Mouse (Mus musculus) WW6 (cell line): ENCODE results near the gene Lrrfip1.

Experiments
- DNase-seq: peaks from one replicate; pipeline ENCODE4 v3.0.0-alpha.2; 2013; ENCODE audit warnings: low read depth, low spot score

Gene Lrrfip1

DNA sequence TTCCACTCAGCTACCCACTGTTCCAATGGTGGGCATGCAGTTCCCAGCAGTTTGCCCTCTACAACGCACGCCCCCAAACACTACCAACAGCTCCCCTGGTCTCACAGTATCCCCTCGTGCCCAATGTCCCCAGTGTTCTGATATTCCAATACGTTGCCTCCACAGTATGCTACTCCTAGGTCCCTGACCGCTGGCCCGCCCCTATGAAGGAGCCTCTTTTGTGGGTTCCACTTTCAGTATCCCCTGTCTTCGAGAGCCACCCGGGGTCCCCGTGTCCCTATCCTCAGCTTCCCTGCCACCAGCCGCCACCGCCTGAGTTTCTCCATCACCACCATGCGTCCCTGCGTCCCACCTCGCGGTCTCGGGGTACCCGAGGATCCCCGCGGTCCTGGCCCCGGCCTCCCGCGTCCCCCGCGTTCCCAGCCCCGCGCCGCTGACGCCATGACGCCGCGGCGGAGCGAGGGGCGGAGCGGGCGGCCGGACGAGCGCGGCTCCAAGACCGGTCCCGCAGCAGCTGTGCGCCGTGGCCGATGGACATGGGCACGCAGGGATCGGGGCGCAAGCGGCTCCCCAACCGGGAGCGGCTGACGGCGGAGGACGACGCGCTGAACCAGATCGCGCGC, at the start of gene Lrrfip1:
Gene Lrrfip1, plus strand, starts transcription at position 470 of the 623 bp plus-strand sequence.
- no peak for DNase-seq

DNA sequence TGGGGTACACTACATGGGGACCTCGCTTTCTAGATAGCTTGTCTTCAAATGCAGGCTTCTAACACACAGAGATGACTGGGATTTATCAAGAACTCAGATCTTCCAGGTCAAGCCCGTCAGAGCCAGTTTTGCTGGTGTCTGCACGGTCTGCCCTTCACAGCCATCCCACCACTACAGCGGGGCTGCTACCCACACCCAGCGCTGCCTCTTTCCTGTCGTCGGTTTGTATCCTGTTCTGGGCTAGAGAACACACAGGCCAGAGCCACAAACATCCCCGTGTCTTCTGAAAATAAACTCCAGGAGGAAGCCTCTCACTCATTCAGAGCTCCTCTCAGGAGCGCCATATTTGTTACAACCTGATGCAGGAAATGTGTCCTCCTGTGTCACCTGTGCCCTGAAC, 49.2 kb upstream of the Lrrfip1 start:
- no peak for DNase-seq

DNA sequence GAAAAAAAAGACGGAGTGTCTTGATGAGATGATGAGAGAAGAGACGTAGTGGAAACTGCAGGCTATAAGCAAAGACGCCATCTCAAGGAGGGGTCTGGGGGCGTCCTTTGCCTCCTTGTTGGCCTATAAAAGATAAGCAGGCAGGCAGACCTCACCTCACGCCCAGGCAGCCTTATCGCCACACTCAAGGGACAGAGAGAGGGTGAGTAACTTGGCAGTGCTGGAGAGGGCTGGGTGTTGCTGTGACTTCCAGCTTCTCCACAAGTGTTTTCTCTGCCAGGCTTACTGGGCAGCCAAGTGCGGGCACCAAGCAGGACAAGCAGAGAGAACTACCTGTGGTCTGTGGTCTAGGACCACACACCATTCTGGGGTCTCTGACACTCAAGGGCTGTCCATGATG, 46.9 kb upstream of the Lrrfip1 start:
- DNase-seq: no peak

- DNase-seq: no peak
These were observed 45.7 kb upstream of the Lrrfip1 start, which contains the start of gene Prlh for GRCm38 (mm10) chr1:90952808-90953207. Gene Prlh (plus strand): TSS chr1:90953108.

DNA sequence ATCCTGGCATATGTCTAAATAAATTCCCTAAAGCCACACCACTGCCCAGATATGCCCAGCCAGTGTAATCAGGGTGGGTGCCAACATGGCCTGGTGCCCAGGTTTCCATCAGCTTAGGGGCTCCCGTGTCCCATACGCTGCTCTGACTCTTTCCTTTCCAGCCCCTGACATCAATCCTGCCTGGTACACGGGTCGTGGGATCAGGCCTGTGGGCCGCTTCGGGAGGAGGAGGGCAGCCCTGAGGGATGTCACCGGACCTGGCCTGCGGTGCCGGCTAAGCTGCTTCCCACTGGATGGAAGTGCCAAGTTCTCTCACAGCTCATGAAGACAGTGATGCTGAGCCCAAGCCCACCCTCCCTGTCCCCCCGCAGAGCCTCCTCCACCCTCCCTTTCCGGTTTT, 44.8 kb upstream of the Lrrfip1 start:
- no peak for DNase-seq

DNA sequence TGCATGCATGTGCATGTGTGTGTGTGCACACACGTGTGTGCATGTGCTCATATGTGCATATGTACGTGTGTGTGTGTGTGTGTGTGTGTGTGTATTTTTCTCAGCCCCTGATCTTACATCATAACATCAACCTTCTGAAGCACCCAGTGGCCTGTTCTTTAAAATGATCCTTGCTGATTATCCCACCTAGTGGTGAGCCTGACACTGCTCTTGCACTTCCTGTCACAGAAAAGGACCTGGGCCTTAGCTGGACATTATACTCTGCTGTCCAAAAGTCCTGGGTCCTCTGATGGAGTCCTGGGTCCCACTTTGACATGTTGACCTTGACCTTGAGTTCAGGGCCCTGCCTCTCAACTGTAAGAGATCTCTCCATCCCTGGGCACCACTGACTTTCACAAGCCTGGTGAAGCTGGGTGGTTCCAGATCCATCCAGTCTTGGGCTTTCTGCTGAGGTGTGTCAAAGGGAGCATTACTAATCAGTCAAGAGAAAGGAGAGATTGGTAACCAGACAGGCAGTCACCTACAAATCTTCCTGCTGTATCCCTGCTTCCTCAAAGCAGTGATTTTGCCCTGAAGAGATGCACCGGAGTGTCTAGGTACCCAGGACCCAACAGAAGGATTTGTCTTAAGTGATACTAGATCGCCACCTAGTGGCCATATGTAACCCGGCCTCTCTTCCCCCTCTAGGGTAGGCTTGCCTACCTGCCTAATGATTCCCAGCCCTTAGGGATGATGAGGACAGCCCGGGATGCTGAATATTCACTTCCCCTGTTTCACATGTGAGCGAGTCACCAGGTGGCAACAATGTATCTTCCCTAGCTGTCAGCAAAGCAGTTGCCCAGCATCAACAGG, 42.1 kb upstream of the Lrrfip1 start:
- peak; percentile 50 for DNase-seq

GRCm38 (mm10) chr1:90962526-90962925, 36.0 kb upstream of the Lrrfip1 start:
- DNase-seq: no peak

DNA sequence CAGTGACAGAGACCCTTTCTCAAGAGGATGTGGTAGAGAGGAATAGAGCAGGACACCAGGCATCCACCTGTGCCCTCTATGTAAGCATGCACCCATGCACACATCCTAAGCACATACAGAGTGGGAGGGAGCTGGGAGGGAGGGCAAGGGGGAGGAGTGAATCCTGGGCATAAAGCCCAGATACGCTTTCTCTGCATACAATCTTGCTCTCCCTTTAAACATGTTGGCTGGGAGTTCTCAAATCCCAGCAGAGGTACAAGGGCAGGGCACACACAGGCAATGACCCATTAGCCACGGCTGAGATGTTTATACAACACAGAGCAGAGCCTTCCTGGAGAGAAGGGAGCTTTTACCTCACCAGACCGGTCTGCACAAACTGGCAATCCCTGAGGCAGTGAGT, 35.5 kb upstream of the Lrrfip1 start:
- DNase-seq: no peak

GRCm38 (mm10) chr1:90967583-90967982, 31.0 kb upstream of the Lrrfip1 start:
- DNase-seq: no peak

DNA sequence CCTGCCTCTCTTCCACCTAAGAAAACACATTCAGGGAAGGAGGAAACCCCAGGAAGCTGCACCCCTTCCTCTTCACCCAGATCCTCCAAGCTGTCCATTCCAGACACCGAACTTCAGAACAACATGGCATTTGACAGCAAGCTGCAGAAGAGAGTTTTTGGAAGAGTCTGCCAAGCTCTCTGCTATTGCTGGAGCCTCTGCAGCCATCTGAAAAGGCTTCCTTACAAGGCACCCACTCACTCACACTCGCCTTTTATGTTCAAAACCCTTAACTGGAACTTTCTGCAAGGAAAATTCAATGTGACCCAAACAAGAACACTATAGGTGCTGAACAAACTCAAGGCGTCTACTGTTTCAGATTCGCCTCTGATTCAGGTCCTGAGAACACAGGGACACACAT, 29.9 kb upstream of the Lrrfip1 start:
- no peak for DNase-seq

DNA sequence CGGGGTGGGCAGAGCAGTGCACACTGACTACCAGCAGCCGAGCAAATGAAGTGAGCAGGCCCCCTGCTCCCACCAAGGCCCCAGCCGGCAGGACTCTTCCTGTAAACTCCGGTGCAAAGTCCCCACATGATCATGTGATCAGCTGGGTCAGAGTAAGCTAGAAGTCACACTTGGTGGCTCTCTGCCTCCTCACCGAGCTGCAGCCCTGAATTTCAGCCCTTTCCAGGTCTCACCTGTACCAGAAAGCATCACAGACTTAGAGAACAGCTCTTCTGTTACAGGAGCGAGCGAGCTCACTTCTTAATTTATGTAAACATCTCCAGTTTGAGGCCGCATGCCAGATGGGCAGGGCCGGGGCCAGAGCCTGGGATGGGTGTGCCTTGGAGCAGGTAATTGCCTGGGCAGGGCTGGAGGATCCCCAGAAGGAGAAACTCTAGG, 29.2 kb upstream of the Lrrfip1 start, which contains the start of gene Rab17:
Gene Rab17, minus strand, starts transcription at position 315 of the 438 bp plus-strand sequence.
- DNase-seq: no peak

GRCm38 (mm10) chr1:90969881-90970390, 28.6 kb upstream of the Lrrfip1 start:
- no peak for DNase-seq

DNA sequence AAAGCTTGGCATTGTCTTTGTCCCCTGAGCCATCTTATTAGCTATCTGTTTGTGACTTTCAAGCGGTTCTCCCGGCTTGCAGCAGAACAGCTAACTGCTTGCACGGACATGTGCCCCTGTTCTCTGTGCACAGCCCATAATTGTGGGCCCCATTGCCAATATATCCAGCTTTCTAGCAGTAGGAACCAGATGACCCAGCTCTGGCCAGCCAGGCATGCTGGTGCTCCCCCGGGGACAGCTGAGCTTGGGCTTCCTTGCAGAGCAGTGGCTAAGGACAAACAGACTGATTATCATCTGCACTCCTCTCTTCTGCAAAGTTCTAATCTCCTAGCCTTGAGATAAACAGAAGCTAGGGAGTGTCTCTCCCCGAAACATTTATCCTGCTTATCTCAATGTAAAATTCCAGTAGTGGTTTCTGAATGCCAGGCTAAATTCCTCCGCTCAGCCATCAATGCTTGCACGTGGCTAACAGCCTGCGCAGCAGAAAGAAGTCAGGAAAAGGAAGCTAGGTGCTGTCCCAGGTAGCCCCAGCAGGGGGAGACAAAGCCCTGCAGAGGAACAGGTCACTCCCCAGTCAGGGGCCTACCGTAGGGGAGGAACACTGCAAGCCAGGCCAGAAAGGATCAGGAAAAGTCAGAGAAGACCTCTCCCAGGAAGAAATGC, 25.5 kb upstream of the Lrrfip1 start:
- peak; percentile 43 for DNase-seq

DNA sequence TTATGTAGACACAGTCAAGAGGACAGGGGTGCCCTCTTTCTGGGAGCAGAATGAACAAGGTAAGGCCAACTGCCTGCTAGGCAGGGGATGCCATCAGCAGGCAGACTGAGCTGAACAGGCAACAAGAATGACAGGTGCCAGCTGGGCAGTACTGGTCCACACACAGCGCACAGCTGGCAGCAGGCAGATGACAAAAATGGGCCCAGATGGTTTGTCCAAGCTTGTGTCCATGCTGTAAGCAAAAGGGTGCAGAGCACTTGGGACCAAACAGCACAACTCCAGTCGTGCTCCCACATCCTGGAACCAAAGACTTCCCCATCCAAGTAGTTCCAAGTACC, 25.0 kb upstream of the Lrrfip1 start:
- no peak for DNase-seq

- no peak for DNase-seq
These were observed 23.5 kb upstream of the Lrrfip1 start for GRCm38 (mm10) chr1:90974906-90975649.

DNA sequence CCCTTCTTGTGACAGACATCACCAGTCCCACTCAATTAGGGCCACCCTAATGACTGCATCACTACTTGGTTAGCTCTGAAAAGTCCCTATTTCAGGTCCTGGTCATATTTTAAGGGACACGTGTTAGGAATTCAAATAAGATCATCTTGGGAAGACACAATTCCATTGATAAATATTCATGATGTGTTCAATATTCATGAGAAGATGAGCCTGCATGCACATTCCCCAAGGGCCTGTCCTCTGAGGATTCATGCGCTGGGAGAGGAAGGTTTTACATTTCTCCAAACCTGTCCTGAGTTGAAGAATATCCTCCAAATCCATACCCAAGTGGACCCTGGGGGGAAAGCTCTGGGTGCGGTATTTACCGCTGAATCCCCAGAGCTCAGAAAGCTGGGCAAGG, 22.6 kb upstream of the Lrrfip1 start:
- DNase-seq: no peak

DNA sequence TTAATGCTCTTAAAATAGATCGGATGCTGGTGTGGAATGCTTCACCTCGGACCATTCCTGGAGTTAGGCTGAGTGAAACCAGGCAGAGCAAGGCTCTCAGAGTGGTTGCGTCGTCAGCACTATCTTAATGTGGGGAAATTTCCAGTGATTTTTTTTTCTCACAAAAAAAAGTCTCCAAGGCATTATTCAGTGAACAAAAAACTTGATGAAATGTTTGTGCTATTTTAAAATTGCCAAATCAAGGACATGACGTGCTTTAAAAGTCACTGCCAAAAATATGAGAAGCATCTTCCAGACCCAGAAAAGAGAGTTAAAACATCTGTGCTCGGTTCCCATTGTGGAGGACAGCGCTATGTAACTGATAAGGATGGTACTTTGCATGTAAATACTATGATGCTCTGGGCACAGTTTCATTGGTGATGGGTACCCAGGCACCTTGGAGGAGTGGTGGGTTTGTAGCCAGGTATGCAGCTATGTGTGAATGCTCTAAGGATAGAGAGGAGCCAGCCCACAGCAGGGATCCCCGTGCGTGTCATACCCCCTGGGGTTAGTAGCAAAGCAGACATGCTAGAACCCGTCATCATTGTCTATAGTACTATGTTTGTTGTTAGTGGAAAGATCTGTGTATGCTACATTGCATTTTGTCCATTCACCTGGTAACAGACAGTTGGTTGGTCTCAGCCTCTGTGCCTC, 17.8 kb upstream of the Lrrfip1 start:
- no peak for DNase-seq

- DNase-seq: no peak
These were observed 17.2 kb upstream of the Lrrfip1 start for GRCm38 (mm10) chr1:90981346-90981745.

DNA sequence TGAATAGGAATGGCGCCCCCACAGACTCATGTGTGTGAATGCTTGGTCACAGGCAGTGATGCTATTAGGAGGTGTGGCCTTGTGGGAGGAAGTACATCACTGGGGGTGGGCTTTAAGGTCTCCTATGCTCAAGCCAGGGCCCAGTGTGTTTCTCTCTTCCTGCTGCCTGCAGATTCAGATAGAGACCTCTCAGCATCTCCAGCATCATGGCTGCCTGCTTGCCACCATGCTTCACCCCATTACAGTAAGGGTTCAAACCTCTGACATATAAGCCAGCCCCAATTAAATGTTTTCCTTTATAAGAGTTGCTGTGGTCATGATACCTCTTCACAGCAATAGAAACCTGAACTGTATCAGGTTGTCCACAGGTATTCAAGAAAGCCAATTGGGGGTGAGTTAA, 2.6 kb upstream of the Lrrfip1 start:
- no peak for DNase-seq

DNA sequence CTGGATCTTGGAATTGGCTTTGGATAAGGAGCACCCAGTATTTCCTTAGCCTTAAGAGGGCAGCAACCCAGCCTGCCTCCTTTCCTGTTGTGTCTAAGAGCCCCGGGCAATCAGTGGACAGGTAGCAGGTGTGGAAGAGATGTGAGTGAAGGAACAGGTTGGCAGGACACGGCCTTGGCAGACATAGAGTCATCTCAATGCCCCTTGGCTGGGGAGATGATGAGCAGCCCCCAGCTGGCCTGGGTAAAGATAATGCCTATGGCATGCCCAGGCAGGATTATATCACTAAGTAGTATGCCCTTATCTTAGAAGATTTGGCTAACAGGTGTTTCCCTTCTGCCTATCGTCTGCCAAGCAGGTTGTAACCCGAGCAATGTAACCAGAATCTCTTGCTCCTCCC, 1.4 kb upstream of the Lrrfip1 start:
- no peak for DNase-seq

GRCm38 (mm10) chr1:90997641-90998040, 896 bp upstream of the Lrrfip1 start:
- DNase-seq: no peak
